Mouse (Mus musculus) megakaryocyte, embryonic 14.5 days (primary cell): ENCODE results near the gene Zfp207.
A peak's percentile ranks its signal among the peaks of the same experiment; 100 is the strongest.

Experiments used
- FLI1 ChIP-seq: IDR thresholded peaks from 2 replicates; pipeline ENCODE4 v1.6.1; 2012; ENCODE audit warnings: low read length, inconsistent platforms, mixed read lengths
- GATA1 ChIP-seq: IDR thresholded peaks from 3 replicates; pipeline ENCODE4 v1.6.1; 2012; ENCODE audit warnings: mixed read lengths, low read length, inconsistent platforms, borderline replicate concordance

DNA sequence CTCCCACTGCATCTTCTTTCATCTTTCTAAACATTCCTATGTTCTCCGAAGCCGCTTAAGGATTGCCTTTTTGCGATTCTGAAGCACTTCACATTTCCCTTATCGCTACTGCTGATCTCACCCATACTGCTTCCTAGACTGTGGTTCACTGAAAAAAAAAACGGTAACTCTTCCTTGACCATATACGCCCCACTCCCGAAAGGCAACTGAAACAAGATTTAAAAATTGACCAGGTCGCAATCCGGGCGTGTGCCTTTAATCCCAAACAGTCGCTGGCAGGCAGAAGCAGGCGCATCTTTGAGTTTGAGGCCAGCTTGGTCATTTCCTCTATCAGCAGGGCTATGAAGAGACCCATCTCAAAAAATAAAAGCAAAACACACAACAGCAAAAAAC is 457 bp upstream of the Zfp207 start:
- TF ChIP-seq GATA1 (peak; percentile 100), FLI1 (no peak)
